Mouse (Mus musculus): ENCODE results near the gene Nacc1.

- TF ChIP-seq CTCF (IDR thresholded peaks at IDR 0.05) (no peak), EP300 (IDR thresholded peaks at IDR 0.05; ENCODE audit: insufficient read depth, low read depth, low read length) (no peak), POLR2A (IDR thresholded peaks at IDR 0.05; ENCODE audit: insufficient read depth, low read depth, low read length) (no peak)
These were observed 19.6 kb downstream of the Nacc1 start for GRCm38 (mm10) chr8:84668081-84668480.
